Mouse (Mus musculus): Measurements from ENCODE around the gene Dcakd. TPM values are rescaled to one million over a fixed set of nuclear protein-coding genes. Genes with fewer than 3 reads are reported as not detected.
"Not testable (repeated sequence)": the region's sequence is repeated elsewhere in the genome, so short reads cannot be mapped to it uniquely, and the experiment has no call there.

Dcakd gene
- total RNA-seq, 2 experiments from 2014 or later, result 17.0 to 30.5 TPM

DNA sequence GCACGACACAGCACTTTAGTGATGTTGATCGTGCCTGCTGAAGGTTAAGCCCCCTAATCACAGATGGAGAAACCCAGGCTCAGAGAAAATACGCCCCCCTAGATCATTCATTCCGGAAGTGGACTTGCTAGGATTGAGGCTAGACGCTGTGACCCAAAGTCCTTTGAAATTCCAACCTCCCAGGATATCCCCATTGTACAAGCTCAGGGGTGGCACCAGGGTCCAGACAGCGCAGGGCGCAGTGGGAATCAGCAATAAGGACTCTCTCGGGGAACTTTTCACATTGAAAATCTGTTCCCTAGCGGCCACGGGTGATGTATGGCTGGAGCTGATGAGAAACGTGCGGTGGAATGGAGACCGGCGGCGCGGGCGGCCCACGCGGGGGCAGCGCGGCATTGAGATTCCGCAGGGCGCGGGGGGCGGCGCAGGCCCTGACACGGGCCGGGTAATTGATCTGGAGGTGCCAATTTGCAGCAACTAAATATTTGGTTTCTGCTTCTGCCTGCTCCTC is 38.4 kb downstream of the Dcakd start:
- no peak for ATAC-seq (replicated peaks; ENCODE audit: poor library complexity, severe bottlenecking)

DNA sequence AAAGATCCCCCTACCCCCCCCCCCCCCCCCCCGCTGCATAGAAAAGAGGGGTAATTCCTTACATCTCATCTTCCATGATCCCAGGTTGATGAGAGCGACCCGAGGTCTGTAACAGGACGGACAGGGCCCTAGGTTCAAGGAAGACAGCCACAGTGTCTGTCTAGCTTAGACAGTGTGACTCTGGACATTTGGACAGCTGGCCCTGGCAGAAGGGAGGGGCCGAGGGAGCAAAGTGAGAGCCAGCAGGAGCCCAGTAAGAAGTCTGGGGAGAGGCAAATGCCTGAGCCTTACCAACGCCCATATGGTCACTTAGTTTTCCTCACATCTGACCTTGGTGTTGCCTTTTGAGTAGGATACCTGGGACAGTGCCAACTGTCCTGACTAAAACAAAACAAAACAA is 43.0 kb downstream of the Dcakd start:
- no peak for ATAC-seq (replicated peaks; ENCODE audit: poor library complexity, severe bottlenecking)

DNA sequence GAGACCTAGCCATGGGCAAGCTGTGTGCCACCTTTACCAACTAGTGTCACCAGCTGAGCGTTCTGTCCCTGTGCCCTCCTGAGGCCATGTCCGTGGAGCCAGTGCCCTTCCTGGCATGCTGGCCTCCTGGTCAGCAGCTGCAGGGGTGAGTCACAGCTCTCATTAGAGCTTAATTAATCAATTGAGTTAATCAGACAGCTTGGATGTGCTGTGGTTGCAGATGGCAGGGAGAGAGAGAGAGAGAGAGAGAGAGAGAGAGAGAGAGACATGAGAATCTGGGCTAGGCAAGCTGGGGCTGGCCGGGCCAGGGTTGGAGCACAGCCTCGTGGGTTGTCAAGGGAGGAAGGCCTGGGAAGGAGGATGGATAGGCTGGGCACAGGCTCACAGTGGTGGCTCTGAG is 43.5 kb downstream of the Dcakd start:
- no peak for ATAC-seq (replicated peaks; ENCODE audit: poor library complexity, severe bottlenecking)

DNA sequence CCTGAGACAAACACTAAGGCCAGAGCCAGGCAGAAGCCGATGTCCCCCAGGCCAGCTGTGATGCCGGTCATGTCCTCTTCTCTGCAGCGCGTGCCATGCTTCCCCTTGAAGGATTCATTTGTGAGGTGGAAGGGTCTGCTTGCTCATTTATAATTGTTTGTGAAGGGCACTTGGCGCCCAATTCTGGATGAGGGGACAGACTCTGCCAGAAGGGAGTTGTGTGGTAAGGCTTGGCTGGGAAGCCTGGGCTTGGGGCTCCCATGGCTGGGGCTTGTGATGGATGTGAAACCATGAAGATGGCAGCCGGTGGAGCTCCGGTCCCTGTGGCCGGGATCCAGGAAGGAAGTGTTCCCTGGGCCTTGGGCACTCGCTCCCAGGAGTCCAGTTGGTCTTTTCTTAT is 44.0 kb downstream of the Dcakd start:
- ATAC-seq (replicated peaks; ENCODE audit: poor library complexity, severe bottlenecking), result no peak

DNA sequence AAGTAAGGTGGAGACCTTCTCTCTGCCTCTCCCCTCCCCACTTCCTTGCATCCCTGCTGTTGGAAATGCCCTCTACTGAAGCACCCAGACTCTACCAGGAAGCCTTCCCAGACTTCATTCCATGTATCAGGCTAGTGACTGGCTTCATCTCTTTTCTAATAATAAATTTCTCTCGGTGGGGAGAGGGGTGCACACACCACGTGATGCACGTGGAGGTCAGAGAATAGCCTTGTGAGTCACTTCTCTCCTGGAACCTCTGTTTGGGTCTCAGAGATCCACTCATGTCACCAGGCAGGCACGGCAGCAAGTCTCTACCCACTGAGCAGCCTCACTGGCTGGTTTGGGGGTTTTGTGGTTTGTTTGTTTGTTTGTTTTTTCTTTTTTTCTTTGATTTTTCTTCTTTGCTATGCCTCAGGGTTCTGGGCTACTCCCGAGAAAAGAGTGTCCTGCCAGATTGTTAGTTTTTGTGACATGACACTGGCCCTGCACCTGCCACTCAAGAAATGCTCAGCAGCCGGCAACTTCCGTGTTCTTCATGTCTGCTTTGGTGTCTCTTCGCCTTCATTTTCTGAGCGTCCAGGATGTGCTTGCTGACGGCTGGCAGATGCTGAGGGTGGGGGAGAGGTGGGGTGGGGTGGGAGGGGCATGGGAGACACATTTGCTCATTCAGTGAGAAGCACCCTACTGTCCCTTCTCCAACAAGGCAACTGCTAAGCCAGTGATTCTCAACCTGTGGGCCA is 46.8 kb downstream of the Dcakd start:
- no peak for ATAC-seq (replicated peaks; ENCODE audit: poor library complexity, severe bottlenecking)

DNA sequence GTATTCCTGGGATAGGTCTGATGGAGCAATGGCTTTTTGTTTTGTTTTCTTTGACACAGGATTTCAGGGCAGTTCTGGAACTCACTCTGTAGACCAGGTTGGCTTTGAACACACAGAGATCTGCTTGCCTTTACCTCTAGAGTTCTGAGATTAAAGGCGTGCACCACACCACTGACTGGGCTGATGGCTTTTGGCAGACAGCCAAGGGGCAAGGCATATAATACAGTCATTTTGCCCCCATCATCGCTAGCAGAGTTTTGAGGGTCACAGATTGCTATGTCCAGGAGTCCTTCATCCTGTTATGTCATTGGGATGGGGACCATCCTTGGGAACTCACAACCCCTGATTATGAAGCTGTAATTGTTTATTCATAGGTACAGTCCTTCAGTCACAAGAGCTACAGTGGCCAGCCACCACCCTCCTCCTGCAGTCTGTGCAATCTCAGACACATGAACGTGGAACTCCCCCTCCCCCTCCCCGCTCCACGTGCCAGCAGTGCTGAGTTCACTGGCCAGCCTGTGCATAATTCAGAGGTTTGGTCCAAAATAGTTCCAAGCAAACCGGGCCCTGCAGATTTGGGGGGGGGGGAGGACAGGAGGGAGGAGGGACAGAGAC is 50.0 kb downstream of the Dcakd start:
- ATAC-seq (replicated peaks; ENCODE audit: poor library complexity, severe bottlenecking), result no peak

DNA sequence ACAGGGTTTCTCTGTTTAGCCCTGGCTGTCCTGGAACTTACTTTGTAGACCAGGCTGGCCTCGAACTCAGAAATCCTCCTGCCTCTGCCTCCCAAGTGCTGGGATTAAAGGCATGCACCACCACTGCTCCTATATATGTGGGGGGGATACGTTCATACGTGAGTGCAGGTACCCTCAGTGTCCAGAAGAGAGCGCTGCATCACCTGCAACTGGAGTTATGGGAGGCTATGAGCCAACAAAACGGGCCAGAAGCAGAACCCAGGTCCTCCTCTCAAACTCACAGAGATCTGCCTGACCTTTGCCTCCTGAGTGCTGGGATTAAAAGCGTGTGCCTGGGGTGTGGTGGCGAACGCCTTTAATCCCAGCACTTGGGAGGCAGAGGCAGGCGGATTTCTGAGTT is 52.2 kb downstream of the Dcakd start:
- not testable (repeated sequence) for ATAC-seq (replicated peaks; ENCODE audit: poor library complexity, severe bottlenecking)

DNA sequence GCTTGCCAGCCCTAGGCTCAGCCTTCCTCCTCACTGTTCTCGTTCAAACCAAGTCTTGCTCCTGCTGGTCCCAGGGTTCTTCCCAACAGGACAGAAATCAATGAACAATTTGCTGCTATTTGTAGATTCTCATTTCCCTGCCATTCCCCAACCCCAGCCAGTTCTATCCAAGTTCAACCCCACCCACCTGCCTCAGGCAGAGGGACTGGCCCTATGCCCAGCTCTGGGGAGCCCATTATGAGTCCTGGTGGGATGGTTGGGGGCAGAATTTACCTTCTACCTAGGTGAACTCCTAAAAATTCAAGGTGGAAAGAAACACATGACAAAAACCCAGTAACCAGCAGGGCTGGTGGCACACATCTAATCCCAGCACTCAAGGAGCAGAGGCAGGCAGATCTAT is 55.8 kb downstream of the Dcakd start:
- ATAC-seq (replicated peaks; ENCODE audit: poor library complexity, severe bottlenecking), result no peak

DNA sequence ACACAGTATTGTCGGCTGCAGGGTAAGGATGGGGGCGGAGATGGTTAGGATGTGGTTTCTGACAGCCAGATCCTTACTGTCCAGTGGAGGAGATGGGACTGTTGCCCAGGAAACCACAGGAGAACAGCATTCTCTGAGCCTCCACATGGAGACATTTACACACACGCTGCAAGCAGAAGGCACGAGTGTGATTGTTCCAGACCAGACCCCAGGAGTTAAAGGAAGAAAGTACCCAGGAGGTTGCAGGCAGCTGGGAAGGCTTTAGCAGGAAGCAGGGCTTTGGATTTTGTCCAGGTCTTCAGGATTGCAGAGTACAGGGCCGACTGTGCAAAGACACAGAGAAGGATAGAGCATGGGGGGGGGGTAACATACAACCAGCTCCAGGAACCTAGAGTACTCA is 56.5 kb downstream of the Dcakd start:
- ATAC-seq (replicated peaks; ENCODE audit: poor library complexity, severe bottlenecking), result no peak

DNA sequence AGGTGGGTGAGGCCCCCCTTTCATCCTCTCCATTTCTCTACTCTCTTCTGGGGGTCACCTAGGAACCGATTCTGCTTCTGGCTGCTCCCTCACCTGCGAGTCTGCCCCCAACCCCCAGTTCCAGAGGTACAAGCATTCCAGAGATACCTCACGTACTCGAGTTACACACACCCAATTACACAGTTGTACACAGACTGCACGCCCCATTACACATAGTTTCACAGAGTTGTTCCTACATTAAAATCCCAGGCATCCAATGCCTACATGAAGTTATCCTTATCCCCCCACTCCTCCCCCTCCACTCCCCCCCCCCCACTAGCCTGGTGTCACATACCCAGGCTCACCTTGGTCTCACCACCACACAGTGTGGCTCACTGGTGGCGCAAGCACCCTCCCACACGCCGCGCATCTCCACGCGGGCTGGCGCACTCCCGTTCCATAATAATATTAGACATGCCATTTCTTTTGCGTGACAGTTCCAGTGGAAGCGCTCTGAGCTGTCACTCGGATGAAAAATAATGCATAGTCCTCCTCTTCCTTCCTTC is 63.5 kb downstream of the Dcakd start:
- ATAC-seq (replicated peaks; ENCODE audit: poor library complexity, severe bottlenecking), result no peak

DNA sequence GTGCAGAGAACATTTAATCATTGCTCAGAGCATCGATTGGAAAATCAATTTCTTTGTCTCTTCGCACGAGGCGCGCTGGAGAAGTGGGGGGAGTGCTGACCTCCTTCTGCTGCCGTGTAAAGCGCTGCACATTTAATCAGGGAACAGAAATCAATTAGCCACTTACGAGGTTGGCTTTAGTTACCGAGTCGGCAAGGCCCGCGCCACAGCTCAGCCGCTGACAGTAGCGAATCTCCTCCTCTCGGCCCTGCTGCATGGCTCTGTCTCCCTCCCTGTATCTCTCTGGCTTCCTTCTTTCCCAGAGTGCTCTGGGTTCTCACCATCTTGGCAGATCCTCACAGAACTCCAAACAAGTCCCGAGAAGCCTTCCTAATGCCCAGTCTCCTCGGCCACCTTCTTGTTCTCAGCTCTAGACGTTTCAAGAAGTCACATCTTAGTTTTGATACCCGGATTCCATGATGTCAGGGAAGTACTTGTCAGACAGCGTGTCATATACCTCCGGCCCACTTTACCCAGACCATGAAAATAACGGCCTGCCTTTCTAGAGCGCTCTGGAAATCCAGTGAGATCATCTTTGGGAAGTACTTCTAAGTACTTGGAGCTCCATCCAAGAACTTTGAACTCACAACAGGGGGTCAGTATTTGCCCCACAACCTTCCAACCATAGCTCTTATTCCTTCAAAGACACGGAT is 64.1 kb downstream of the Dcakd start:
- no peak for ATAC-seq (replicated peaks; ENCODE audit: poor library complexity, severe bottlenecking)

DNA sequence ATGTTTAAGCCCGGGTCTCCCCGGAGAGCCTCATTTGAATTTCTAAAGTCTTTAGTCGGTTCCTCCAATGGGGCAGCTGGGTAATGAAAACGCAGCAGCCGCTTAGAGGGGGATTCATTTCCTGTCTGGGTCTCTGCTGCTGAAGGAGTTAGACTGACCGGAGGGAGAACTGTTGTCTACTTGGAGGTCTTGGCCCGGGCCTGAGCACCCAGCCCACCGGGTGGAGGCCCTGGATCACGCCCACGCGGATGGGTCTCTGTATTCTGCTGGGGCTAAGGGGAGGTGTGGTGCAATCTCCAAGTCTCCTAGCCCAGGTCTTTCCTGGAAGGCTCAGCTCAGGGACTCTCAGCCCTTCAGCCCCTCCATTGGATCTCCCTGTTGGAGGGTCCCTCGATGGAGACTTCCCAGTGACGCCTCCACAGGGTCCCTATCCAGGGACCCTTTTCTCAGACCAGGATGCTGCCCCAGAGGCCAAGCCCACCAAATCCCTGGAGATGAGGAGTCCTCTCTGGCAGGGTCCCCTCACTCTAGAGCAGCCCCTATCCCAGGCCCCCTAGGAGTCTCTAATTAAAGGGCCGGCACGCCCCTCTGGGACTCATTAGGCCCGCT is 64.8 kb downstream of the Dcakd start:
- no peak for ATAC-seq (replicated peaks; ENCODE audit: poor library complexity, severe bottlenecking)

DNA sequence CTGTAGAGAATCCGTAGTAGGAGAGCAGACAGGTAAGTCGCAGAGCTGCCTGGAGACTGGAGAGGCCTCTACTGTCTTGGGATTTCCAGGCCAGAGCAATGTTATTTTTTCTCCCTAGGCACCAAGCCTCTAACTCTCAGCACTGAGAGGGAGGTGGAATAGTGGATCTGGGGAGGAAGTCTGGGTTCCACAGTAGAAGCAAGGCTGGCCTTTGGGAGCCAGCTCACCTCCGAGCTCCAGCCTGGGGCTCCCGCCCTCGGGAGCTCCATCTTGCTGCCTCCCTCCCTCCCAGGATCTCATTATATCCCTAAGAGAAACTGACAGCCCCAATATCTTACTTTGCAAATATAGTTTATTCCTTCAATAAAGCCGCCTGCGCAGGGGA is 65.3 kb downstream of the Dcakd start:
- ATAC-seq (replicated peaks; ENCODE audit: poor library complexity, severe bottlenecking), result no peak

DNA sequence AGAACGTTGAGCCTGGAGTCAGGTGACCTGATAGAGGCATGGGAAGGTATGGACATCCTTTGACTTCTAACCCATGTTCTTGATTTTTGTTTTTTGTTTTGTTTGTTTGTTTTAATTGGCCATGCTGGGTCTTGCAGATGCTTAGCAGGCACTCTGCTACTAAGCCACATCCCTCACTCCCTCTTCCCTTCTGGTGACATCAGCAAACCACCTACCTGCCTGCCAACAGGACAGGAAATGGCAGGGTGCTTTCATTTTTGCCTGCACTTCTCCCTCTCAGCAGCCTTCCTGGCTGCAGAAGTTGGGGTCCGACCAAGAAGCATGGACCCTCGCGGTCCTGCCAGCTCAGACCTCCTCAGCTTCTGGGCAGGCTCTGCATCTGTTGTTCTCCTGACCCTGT is 67.1 kb downstream of the Dcakd start:
- ATAC-seq (replicated peaks; ENCODE audit: poor library complexity, severe bottlenecking), result no peak

DNA sequence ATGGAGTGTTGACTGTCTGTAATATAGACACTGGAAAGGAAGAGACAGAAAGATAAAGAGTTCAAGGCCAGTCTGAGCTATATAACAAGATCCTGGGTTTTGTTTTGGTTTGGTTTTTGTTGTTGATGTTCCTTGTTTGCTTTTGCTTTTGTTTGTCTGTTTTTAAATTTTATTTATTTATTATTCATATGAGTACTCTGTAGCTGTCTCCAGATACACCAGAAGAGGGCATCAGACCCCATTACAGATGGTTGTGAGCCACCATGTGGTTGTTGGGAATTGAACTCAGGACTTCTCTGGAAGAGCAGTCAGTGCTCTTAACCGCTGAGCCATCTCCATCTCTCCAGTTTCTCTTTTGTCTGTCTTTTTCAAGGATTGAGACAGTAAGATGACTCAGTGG is 69.3 kb downstream of the Dcakd start:
- ATAC-seq (replicated peaks; ENCODE audit: poor library complexity, severe bottlenecking), result no peak

DNA sequence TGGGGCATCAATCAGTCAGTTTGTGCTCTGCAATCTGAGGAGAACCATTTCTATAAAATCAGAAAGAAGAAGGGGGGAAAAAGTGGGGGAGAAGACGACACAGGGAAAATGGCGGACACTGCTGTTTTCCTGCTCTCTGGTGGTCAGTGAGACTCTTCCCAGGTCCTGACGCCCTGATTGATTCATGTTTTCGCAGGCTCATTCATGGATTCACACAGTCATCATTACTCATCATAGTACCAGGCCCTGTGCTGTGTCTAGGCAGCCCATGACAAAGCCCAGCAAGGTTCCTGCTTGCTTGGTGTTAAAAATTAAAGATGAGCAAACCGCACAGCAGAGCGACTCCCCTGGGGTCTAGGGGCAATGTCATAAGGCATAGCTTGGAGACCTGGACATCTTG is 69.7 kb downstream of the Dcakd start:
- no peak for ATAC-seq (replicated peaks; ENCODE audit: poor library complexity, severe bottlenecking)

DNA sequence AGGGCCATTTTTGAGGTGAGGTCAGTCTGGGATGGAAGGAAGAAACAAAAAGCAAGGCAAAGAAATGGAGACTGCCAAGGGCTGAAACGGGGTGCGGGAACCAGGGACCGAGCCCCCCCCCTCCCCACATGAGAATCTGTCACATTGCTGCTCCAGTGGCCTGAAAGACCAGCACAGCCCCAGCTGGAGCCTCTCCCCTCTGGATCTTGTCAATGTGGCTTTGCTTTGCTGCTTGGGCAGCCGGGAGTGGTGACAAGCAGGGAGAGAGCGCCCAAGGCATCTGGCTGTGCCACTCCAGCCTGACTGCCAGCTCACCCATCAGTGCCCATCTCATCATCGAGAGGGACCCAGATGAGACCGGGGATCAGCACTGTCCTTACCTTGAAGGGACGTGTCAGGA is 70.4 kb downstream of the Dcakd start:
- ATAC-seq (replicated peaks; ENCODE audit: poor library complexity, severe bottlenecking), result no peak

DNA sequence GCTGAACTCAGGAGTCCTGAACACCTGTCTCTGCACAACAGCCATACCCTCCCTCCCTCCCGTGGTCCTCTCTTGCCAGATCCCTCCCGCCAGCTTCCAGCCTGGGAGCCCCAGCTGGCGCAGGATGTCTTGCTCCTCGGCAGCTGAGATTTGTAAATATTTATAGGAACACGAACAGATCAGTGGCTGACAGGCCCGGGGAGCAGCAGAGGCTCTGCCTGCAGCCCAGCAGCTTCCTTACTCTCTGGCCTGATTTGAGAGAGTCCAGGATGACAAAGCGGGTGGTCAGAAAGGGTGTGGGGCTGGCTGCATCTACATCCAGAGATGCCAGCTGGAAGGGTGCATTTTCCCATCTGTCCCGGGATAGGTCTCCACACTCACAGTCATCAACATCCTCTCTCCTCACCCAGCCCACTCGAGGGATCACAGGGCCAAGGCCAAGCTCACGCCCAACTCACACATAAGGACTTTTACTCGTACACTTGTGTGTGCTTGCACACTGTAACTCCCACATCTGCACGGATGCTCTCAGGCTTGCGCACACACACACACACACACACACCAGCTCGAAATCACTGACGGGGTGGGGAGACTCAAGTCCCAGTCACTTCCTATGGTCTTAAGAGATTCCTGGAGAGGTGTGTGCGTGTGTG is 71.0 kb downstream of the Dcakd start:
- ATAC-seq (replicated peaks; ENCODE audit: poor library complexity, severe bottlenecking), result no peak

DNA sequence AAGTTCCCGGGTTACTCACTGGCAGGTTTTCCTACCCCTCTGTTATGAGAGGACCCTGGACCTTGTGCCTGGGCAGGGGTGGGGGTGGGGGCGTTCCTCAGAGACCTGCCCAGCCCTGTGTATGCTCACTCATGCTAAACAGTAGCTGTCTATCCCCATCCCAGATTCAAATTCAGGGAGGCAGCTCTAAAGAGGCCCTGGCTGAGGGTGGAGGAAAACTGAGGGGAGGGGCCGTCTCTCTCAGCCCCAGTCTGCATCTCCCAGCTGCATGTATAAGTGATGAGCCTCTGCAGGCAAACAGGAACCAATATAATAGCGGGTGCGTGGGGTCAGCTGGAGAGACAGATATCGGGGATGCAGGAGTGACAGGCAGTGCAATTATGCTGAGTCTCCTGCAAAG is 75.2 kb downstream of the Dcakd start:
- ATAC-seq (replicated peaks; ENCODE audit: poor library complexity, severe bottlenecking), result no peak
